Mouse (Mus musculus) lung, postnatal 4 days (tissue): ENCODE results near the gene Soat1.
A peak's percentile ranks its signal among the peaks of the same experiment; 100 is the strongest.
"Not testable (repeated sequence)": the region's sequence is repeated elsewhere in the genome, so short reads cannot be mapped to it uniquely, and the experiment has no call there.

Source experiments
- DNase-seq, 2 experiments: peaks; one replicate each; pipeline ENCODE4 v3.0.0; 2021

Soat1 gene

GRCm38 (mm10) chr1:156423493-156423892 lies 50.6 kb downstream of the Soat1 start:
- no peak for DNase-seq

GRCm38 (mm10) chr1:156422856-156423255 lies 51.3 kb downstream of the Soat1 start:
- DNase-seq, result no peak

GRCm38 (mm10) chr1:156420671-156421297 lies 53.3 kb downstream of the Soat1 start, which contains the start of gene Axdnd1:
Gene Axdnd1 (minus strand): TSS chr1:156421159.
- DNase-seq, result peak; percentile 90 to 93

- peak in 1 of 2 experiments; percentile 51 for DNase-seq
Observed at GRCm38 (mm10) chr1:156418170-156418569, 56.0 kb downstream of the Soat1 start.

GRCm38 (mm10) chr1:156408521-156408920 lies 65.6 kb downstream of the Soat1 start:
- DNase-seq, result no peak

GRCm38 (mm10) chr1:156408004-156408403 lies 66.1 kb downstream of the Soat1 start:
- DNase-seq, result peak in 1 of 2 experiments; percentile 56

- no peak for DNase-seq
Observed at GRCm38 (mm10) chr1:156403251-156403650, 70.9 kb downstream of the Soat1 start.

- no peak for DNase-seq
Observed at GRCm38 (mm10) chr1:156402491-156402890, 71.6 kb downstream of the Soat1 start.

- not testable (repeated sequence) for DNase-seq
Observed at GRCm38 (mm10) chr1:156400159-156400558, 74.0 kb downstream of the Soat1 start.

GRCm38 (mm10) chr1:156393148-156393547 lies 81.0 kb downstream of the Soat1 start:
- DNase-seq, result no peak

- no peak for DNase-seq
Observed at GRCm38 (mm10) chr1:156386880-156387279, 87.3 kb downstream of the Soat1 start.

GRCm38 (mm10) chr1:156386232-156386631 lies 87.9 kb downstream of the Soat1 start:
- DNase-seq, result no peak

GRCm38 (mm10) chr1:156381217-156381616 lies 92.9 kb downstream of the Soat1 start:
- DNase-seq, result no peak
